Mouse (Mus musculus) thymus, adult 2 months (tissue): ENCODE results near the gene Ttc7b. TPM values are rescaled to one million over a fixed set of nuclear protein-coding genes. Genes with fewer than 3 reads are reported as not detected.

Experiments
- DNase-seq: peaks from one replicate; pipeline ENCODE4 v3.0.0; 2021
- H3K27ac ChIP-seq: fragments of 200-500 bp; 2 replicates; pipeline ENCODE4 v1.5.1; 2012; ENCODE audit warnings: low read length, control low read depth; ENCODE audit not compliant: control insufficient read depth, insufficient read depth
- H3K27me3 ChIP-seq: fragments of 200-500 bp; 2 replicates; pipeline ENCODE4 v1.6.1; 2012; ENCODE audit warnings: mild to moderate bottlenecking, low read length, moderate library complexity, mixed read lengths; ENCODE audit not compliant: control insufficient read depth, insufficient read depth
- H3K36me3 ChIP-seq: fragments of 200-500 bp; 2 replicates; pipeline ENCODE4 v1.6.1; 2012; ENCODE audit warnings: mild to moderate bottlenecking, low read length, moderate library complexity; ENCODE audit not compliant: control insufficient read depth, insufficient read depth
- H3K4me1 ChIP-seq: fragments of 200-500 bp; replicated peaks from 2 replicates; pipeline ENCODE4 v1.6.1; 2012; ENCODE audit warnings: low read length; ENCODE audit not compliant: control insufficient read depth, insufficient read depth
- H3K4me3 ChIP-seq: fragments of 200-500 bp; 2 replicates; pipeline ENCODE4 v1.5.1; 2012; ENCODE audit warnings: mild to moderate bottlenecking, low read length, control low read depth, moderate library complexity; ENCODE audit not compliant: control insufficient read depth, insufficient read depth
- CTCF ChIP-seq: fragments of 200-500 bp; IDR thresholded peaks from 2 replicates; pipeline ENCODE4 v1.5.1; 2012; ENCODE audit warnings: mild to moderate bottlenecking, control low read depth, low read length, moderate library complexity, borderline replicate concordance; ENCODE audit not compliant: control insufficient read depth, poor library complexity, insufficient read depth; ENCODE audit errors: extremely low read depth
- POLR2A ChIP-seq: fragments of 200-500 bp; IDR thresholded peaks from 2 replicates; pipeline ENCODE4 v1.6.1; 2012; ENCODE audit warnings: mild to moderate bottlenecking, low read length, control low read depth, moderate library complexity; ENCODE audit not compliant: control insufficient read depth, poor library complexity, insufficient read depth; ENCODE audit errors: extremely low read depth
- WGBS: fragments of 180-500 bp; shearing (Covaris S2); methylation state at CpG from one replicate; pipeline ENCODE4 v1.1.7; 2018; 5-methylcytosine and 5-hydroxymethylcytosine counted together
- polyA plus RNA-seq: library from polyadenylated mRNA; depleted of rRNA; stranded (reverse); fragments of >200 nt; gene quantifications from 2 replicates; pipeline ENCODE4 v1.2.3, GENCODE M21; 2012

Gene Ttc7b
- polyA plus RNA-seq, 1 experiment, result 43.1 TPM

- H3K36me3 ChIP-seq, result no peaks in the 10 kb centered on the region
- no peak overlapping the region for H3K4me3 ChIP-seq
- no peaks in the 10 kb centered on the region for H3K27me3 ChIP-seq
- WGBS, result 95% methylated on average over 7 of the region's 7 CpGs
- no peak for DNase-seq
- H3K27ac ChIP-seq, result no peak overlapping the region
- TF ChIP-seq CTCF (no peak), POLR2A (no peak)
- H3K4me1 ChIP-seq, result no peaks in the 10 kb centered on the region; the same call in 1 of the 2 replicates
Observed at GRCm38 (mm10) chr12:100407371-100407770, 113.3 kb downstream of the Ttc7b start.

GRCm38 (mm10) chr12:100406094-100406493 lies 114.5 kb downstream of the Ttc7b start:
- Histone ChIP-seq H3K4me1 (no peaks in the 10 kb centered on the region; the same call in 1 of the 2 replicates), H3K27me3 (no peaks in the 10 kb centered on the region), H3K4me3 (no peak overlapping the region), H3K27ac (no peak overlapping the region), H3K36me3 (no peaks in the 10 kb centered on the region)
- no peak for DNase-seq
- WGBS, result 62% methylated on average over 11 of the region's 11 CpGs
- no peak for TF ChIP-seq POLR2A
- no peak for TF ChIP-seq CTCF

- H3K4me1 ChIP-seq, result no peaks in the 10 kb centered on the region; the same call in 1 of the 2 replicates
- no peak overlapping the region for H3K27ac ChIP-seq
- no peak for DNase-seq
- H3K36me3 ChIP-seq, result no peaks in the 10 kb centered on the region
- no peak overlapping the region for H3K4me3 ChIP-seq
- H3K27me3 ChIP-seq, result no peaks in the 10 kb centered on the region
- WGBS, result 88% methylated on average over 8 of the region's 8 CpGs
- no peak for TF ChIP-seq POLR2A
- TF ChIP-seq CTCF, result no peak
Observed at GRCm38 (mm10) chr12:100405512-100406030, 115.1 kb downstream of the Ttc7b start.

- H3K27me3 ChIP-seq, result no peaks in the 10 kb centered on the region
- no peaks in the 10 kb centered on the region for H3K36me3 ChIP-seq
- no peak overlapping the region for H3K4me3 ChIP-seq
- H3K4me1 ChIP-seq, result no peaks in the 10 kb centered on the region; the same call in 1 of the 2 replicates
- 93% methylated on average over 3 of the region's 3 CpGs for WGBS
- no peak for DNase-seq
- TF ChIP-seq POLR2A (no peak), CTCF (no peak)
- no peak overlapping the region for H3K27ac ChIP-seq
Observed at GRCm38 (mm10) chr12:100404430-100404829, 116.2 kb downstream of the Ttc7b start.

GRCm38 (mm10) chr12:100403005-100403324 lies 117.7 kb downstream of the Ttc7b start:
- no peak for DNase-seq
- no peaks in the 10 kb centered on the region; the same call in 1 of the 2 replicates for H3K4me1 ChIP-seq
- H3K27me3 ChIP-seq, result no peaks in the 10 kb centered on the region
- H3K36me3 ChIP-seq, result no peaks in the 10 kb centered on the region
- TF ChIP-seq POLR2A (no peak), CTCF (no peak)
- 98% methylated on average over 4 of the region's 4 CpGs for WGBS
- H3K4me3 ChIP-seq, result no peak overlapping the region
- no peak overlapping the region for H3K27ac ChIP-seq

GRCm38 (mm10) chr12:100402296-100403004 lies 118.2 kb downstream of the Ttc7b start:
- no peak overlapping the region for H3K27ac ChIP-seq
- no peak for DNase-seq
- WGBS, result 95% methylated on average over 10 of the region's 10 CpGs
- H3K27me3 ChIP-seq, result no peaks in the 10 kb centered on the region
- H3K4me1 ChIP-seq, result no peaks in the 10 kb centered on the region; the same call in 1 of the 2 replicates
- no peak overlapping the region for H3K4me3 ChIP-seq
- no peaks in the 10 kb centered on the region for H3K36me3 ChIP-seq
- TF ChIP-seq POLR2A, result no peak

GRCm38 (mm10) chr12:100400119-100400518 lies 120.5 kb downstream of the Ttc7b start:
- Histone ChIP-seq H3K27me3 (no peaks in the 10 kb centered on the region), H3K4me3 (no peak overlapping the region), H3K4me1 (no peaks in the 10 kb centered on the region), H3K27ac (no peak overlapping the region), H3K36me3 (no peaks in the 10 kb centered on the region)
- WGBS, result 97% methylated on average over 3 of the region's 3 CpGs
- no peak for DNase-seq
- TF ChIP-seq POLR2A (no peak), CTCF (no peak)
